In genomic region chr12:59132462-59132861, GRCm38 (mm10) we compare ENCODE assay signal across 8 mouse cellular contexts. TPM values are rescaled to one million over a fixed set of nuclear protein-coding genes. Genes with fewer than 3 reads are reported as not detected.
DNase-seq lines count a peak whose midpoint lies in the region; ATAC-seq and TF ChIP-seq lines count a peak whose summit lies in the region.

No protein-coding gene starts in this region.

- H3K27ac ChIP-seq in heart, adult 2 months: no peak overlapping the region; the same call in 1 of the 2 replicates
- H3K27ac ChIP-seq in ES-E14 (ENCODE audit: insufficient read depth, low read depth, low read length, poor library complexity, severe bottlenecking): no peak overlapping the region
- H3K27ac ChIP-seq in hindbrain, embryonic 10.5 days: no peak overlapping the region

- H3K4me1 ChIP-seq in heart, adult 2 months (ENCODE audit: control insufficient read depth, insufficient read depth, low read length): peaks cover 9% of the 10 kb centered on the region
- H3K4me1 ChIP-seq in ES-E14 (ENCODE audit: control insufficient read depth in 2 of 2, insufficient read depth in 2 of 2, low read length in 2 of 2, poor library complexity in 1 of 2): peaks cover 4% of the 10 kb centered on the region in 2 experiments; a peak in 2 of 4 replicates
- H3K4me1 ChIP-seq in hindbrain, embryonic 10.5 days (replicated peaks): peaks cover 29% of the 10 kb centered on the region

- no peaks in the 10 kb centered on the region for H3K9me3 ChIP-seq in ES-E14 (ENCODE audit: control insufficient read depth, insufficient read depth, low read depth, low read length)
- H3K9me3 ChIP-seq in hindbrain, embryonic 10.5 days: no peaks in the 10 kb centered on the region

- 35% methylated on average over 3 of the region's 3 CpGs for WGBS in heart, adult 2 months
- WGBS in hindbrain, embryonic 10.5 days: 58% methylated on average over 3 of the region's 3 CpGs

- H3K4me3 ChIP-seq in heart, adult 2 months: peak overlapping the region; percentile 98
- H3K4me3 ChIP-seq in ES-E14 (ENCODE audit: insufficient read depth in 1 of 2, low read depth in 1 of 2, low read length in 2 of 2, poor library complexity in 1 of 2, severe bottlenecking in 1 of 2): peak overlapping the region; percentile 33 to 70; a peak in 2 of 4 replicates
- peak overlapping the region; percentile 79 for H3K4me3 ChIP-seq in hindbrain, embryonic 10.5 days

- peak overlapping the region; percentile 21; the same call in 1 of the 2 replicates for H3K9ac ChIP-seq in heart, adult 2 months (ENCODE audit: low read depth, low read length)
- H3K9ac ChIP-seq in ES-E14 (ENCODE audit: insufficient read depth, low read depth, low read length, poor library complexity, severe bottlenecking): no peak overlapping the region

- no peak for TF ChIP-seq EP300 in heart, adult 2 months (IDR thresholded peaks at IDR 0.05; ENCODE audit: insufficient read depth, low read depth, low read length)

- DNase-seq in heart, adult 2 months: no peak
- DNase-seq in heart, adult 18-20 months: no peak
- DNase-seq in ES-E14 (ENCODE audit: low read depth, low spot score): no peak
- DNase-seq in hindbrain, embryonic 10.5 days (ENCODE audit: low spot score): no peak
- no peak for DNase-seq in left cerebral cortex, adult 11 months (ENCODE audit: low spot score)
- no peak for DNase-seq in thymus, postnatal 10 days (ENCODE audit: low spot score in 2 of 2)
- DNase-seq in kidney, postnatal 10 days: no peak

- in situ Hi-C loops in ES-E14 (cut with MboI; ENCODE audit: low sequenced_read_pairs in 2 of 2, unreplicated experiment in 2 of 2): no loop called here

- no peak for TF ChIP-seq CTCF in heart, adult 2 months (IDR thresholded peaks at IDR 0.05)

- no peaks in the 10 kb centered on the region for H3K27me3 ChIP-seq in heart, adult 2 months (ENCODE audit: control insufficient read depth, insufficient read depth, low read length)
- no peaks in the 10 kb centered on the region for H3K27me3 ChIP-seq in hindbrain, embryonic 10.5 days (ENCODE audit: insufficient read depth, poor library complexity, severe bottlenecking)

- no peak for TF ChIP-seq POLR2A in heart, adult 2 months (IDR thresholded peaks at IDR 0.05; ENCODE audit: insufficient read depth, low read depth, low read length)

- ATAC-seq in megakaryocyte progenitor cell, adult 5-6 weeks (replicated peaks; ENCODE audit: poor library complexity): 0 out of 2 replicates have a peak, but pooled peaks have one; percentile 3

- H3K79me2 ChIP-seq in heart, adult 2 months (replicated peaks; ENCODE audit: control insufficient read depth, insufficient read depth, low read length): peaks cover 2% of the 10 kb centered on the region

- intact Hi-C loops in heart, adult 2 months (cut with DNase I): no loop called here

- peaks cover 6% of the 10 kb centered on the region for H3K36me3 ChIP-seq in heart, adult 2 months (ENCODE audit: control insufficient read depth, insufficient read depth, low read length)
- no peaks in the 10 kb centered on the region for H3K36me3 ChIP-seq in ES-E14 (ENCODE audit: control insufficient read depth, insufficient read depth, low read length, poor library complexity, severe bottlenecking)
- peaks cover 12% of the 10 kb centered on the region for H3K36me3 ChIP-seq in hindbrain, embryonic 10.5 days

TF ChIP-seq in ES-E14, 5 proteins besides CTCF, POLR2A, EP300 and RAD21:
- TF ChIP-seq ZNF384 (IDR thresholded peaks at IDR 0.05; ENCODE audit: low read depth, low read length): no peak
- no peak for TF ChIP-seq CHD2 (IDR thresholded peaks at IDR 0.05; ENCODE audit: low read depth, low read length)
- TF ChIP-seq HCFC1 (IDR thresholded peaks at IDR 0.05; ENCODE audit: borderline replicate concordance, insufficient read depth, low read length): no peak

RNA-seq across cellular contexts. Expression of gene Mia2, which starts 36.9 kb away (rescaled TPM):
- total RNA-seq in heart, adult 2 months (2021): 100 to 1,000 TPM in 1 of 2 experiments, 10 to 100 TPM in 1; 90.9 to 106 TPM
- polyA plus RNA-seq in heart, adult 2 months (2012; rRNA removed): 31.8 and 46.7 TPM in 2 replicates
- total RNA-seq in heart, adult 18-20 months (2021): 100 to 1,000 TPM in 1 of 2 experiments, 10 to 100 TPM in 1; 91.4 to 103 TPM
- total RNA-seq in ES-E14 (2012; rRNA removed): 45.8 and 50.0 TPM in 2 replicates
- 34.8 and 43.4 TPM in 2 replicates for polyA plus RNA-seq in hindbrain, embryonic 10.5 days (2016; fragmentation: Nextera tagmentation; extraction: Ambion mirVana)
- 123 and 138 TPM in 2 replicates for total RNA-seq in megakaryocyte progenitor cell, adult 5-6 weeks (2015)
- total RNA-seq in megakaryocyte progenitor cell, adult 5-6 weeks (2017): 120 and 162 TPM in 2 replicates
